Comparison of ENCODE assay signal across 8 mouse cellular contexts in the genomic region with DNA sequence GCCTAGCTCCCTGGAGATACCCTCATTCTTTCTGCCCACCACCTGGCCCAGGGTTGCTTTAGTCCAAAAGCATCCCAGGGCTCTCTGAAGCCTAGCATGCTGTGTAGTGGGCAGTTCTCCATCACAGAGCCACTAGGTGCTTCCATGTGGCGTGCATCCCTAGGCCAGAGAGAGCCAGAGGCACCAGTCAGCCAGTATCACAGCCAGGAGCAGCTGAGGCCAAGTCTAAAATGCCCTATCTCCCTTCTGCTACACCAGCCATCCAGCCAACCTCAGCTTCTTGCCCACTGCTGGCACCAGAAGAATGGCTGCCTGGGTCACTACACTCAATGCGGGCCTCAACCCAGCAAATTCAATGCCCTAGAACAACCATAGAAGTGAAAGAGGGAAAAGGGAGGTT.
"Had no signal": no experiment of that assay in that cellular context is flagged by ENCODE, and none has a peak within 500 bp of the region (broad histone marks: within the 10 kb centered on the region; RNA-seq: fewer than 3 reads in every experiment).

No protein-coding gene starts in this region.

- DNase-seq: kidney, postnatal 10 days; kidney, postnatal 4 days; liver; liver, embryonic 13.5 days; liver, postnatal 0 days; lung, postnatal 14 days; thymus, postnatal 4 days had no signal

- ATAC-seq: liver, postnatal 0 days; midbrain, embryonic 16.5 days had no signal
